Mouse (Mus musculus) lung, postnatal 0 days (tissue): ENCODE results near the gene Ctnna3.

Source experiments
- CTCF ChIP-seq: IDR thresholded peaks from 2 replicates; pipeline ENCODE4 v1.5.1; 2016; ENCODE audit warnings: antibody characterized with exemption, mild to moderate bottlenecking
- EP300 ChIP-seq: IDR thresholded peaks from 2 replicates; pipeline ENCODE4 v1.6.1; 2016; ENCODE audit warnings: antibody characterized with exemption, mild to moderate bottlenecking, control low read depth

DNA sequence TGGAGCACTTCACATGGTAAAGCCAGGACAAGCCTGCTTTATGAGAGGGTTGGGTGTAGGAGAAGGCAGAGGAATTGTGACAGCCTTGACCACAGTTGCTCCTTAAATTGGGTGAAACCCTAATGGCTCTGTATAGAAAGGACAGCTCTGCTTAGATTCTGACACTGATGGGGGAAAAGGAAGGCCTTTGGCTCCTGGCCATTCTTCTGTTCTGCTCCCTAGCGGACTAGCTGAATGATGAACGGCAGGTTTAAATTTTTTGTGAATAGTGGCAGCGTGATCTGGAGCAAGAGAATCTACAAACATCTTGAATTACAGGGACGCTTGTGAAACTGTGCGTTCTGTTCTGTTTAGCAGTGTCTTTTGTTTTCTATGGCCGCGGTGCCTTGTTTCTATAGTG lies 705.6 kb downstream of the Ctnna3 start:
- no peak for TF ChIP-seq CTCF
- no peak for TF ChIP-seq EP300
